ENCODE assay signal across 8 mouse cellular contexts in the genomic region with DNA sequence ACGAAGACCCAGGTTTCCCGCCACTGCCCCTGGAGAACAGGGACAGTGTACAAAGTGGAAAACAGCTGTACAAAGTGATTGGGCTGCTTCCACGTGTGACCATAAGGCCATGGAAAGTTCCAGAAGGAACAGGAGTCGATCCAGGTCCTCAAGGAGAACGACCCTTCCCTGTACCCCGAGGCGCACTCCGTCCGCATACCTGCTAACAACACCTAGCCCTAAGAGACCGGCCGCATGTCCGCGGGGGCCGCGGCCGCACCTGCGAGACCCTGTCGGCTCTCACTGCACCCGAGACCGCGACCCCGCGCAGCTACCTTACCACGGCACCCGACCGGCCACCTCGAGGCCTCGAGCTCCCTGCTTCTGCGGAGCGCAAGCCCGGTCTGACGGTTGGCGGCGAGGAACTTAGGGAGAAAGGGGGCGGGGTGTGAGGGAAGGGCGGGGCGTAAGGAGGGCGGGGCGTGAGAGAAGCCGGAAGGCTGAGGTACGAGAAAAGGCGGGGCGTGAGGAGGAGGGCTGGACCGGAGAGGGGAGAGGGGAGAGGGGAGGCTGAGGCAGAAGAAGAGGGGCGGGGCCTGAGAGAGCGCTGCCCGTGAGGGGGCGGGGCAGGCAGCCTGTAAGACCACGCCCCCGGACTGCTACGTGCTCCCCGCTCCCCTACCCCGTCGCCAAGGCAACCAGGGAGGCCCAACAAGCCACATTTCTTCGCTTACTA. TPM values are rescaled to one million over a fixed set of nuclear protein-coding genes. Genes with fewer than 3 reads are reported as not detected.
DNase-seq lines count a peak whose midpoint lies in the region; ATAC-seq lines count a peak whose summit lies in the region.

Ccdc158 (minus strand) TSS at position 413 of the 715 bp plus-strand sequence.

- H3K9ac ChIP-seq in intestine, embryonic 14.5 days (ENCODE audit: low read length): peak within 1 kb of the TSS; percentile 37; the same call in 1 of the 2 replicates

- peaks cover 6% of the 10 kb centered on the region; the same call in 1 of the 2 replicates for H3K4me1 ChIP-seq in intestine, embryonic 14.5 days (replicated peaks; ENCODE audit: control insufficient read depth, insufficient read depth, low read length)

- H3K9me3 ChIP-seq in intestine, embryonic 14.5 days (ENCODE audit: control insufficient read depth, low read length): no peaks in the 10 kb centered on the region

- peak within 1 kb of the TSS; percentile 36 for H3K4me3 ChIP-seq in intestine, embryonic 14.5 days (ENCODE audit: low read depth, low read length)

- no peaks in the 10 kb centered on the region for H3K27me3 ChIP-seq in intestine, embryonic 14.5 days (replicated peaks; ENCODE audit: control insufficient read depth, insufficient read depth, low read length)

- ATAC-seq in intestine, embryonic 14.5 days (replicated peaks; ENCODE audit: low FRiP score, low TSS enrichment, low read depth): peak; percentile 91

- peak within 1 kb of the TSS; percentile 58 for H3K4me2 ChIP-seq in intestine, embryonic 14.5 days (ENCODE audit: low read length)

- no peaks in the 10 kb centered on the region for H3K36me3 ChIP-seq in intestine, embryonic 14.5 days (ENCODE audit: control insufficient read depth, insufficient read depth, low read length)

- H3K27ac ChIP-seq in intestine, embryonic 14.5 days (ENCODE audit: low read depth): no peak within 1 kb of the TSS

- peak; percentile 98 for DNase-seq in ZHBTc4 (ENCODE audit: low read depth, low spot score)
- DNase-seq in embryo, embryonic 10 days (ENCODE audit: low spot score): peak; percentile 98
- DNase-seq in gastrocnemius, postnatal 14 days: peak; percentile 35
- peak; percentile 94 for DNase-seq in intestine, embryonic 14.5 days (ENCODE audit: low spot score)
- peak; percentile 34 to 36 for DNase-seq in left cerebral cortex, postnatal 36 days (ENCODE audit: low spot score in 2 of 2)
- DNase-seq in mesoderm, embryonic 11.5 days (ENCODE audit: low read depth, low spot score): peak; percentile 92
- peak; percentile 68 for DNase-seq in right cerebral cortex, postnatal 14 days
- peak; percentile 20 for DNase-seq in urinary bladder, postnatal 10 days (ENCODE audit: low spot score)

- intact Hi-C loops in gastrocnemius, postnatal 14 days (cut with DNase I; ENCODE audit: low total_unique reads): no loop called here
- intact Hi-C loops in left cerebral cortex, postnatal 36 days (cut with DNase I): no loop called here

- 11% methylated on average over 50 of the region's 55 CpGs for WGBS in intestine, embryonic 14.5 days

RNA-seq across cellular contexts. Expression of gene Ccdc158, which starts in this region (rescaled TPM):
- total RNA-seq in gastrocnemius, postnatal 14 days (2021): under 1 TPM; 0.08 to 0.18 TPM
- 1.3 and 1.8 TPM in 2 replicates for polyA plus RNA-seq in intestine, embryonic 14.5 days (2014; fragmentation: Nextera tagmentation; extraction: Ambion mirVana)
- under 1 TPM; 0.30 to 0.39 TPM for total RNA-seq in left cerebral cortex, postnatal 36 days (2021)

Comparison
In these comparisons a context has a peak if more than half of its experiments do, and no peak if none do; other contexts are left out.
1. Peak in DNase-seq in gastrocnemius, postnatal 14 days; RNA of the gene not detected or under 1 TPM.
2. Peak in DNase-seq in left cerebral cortex, postnatal 36 days; RNA of the gene not detected or under 1 TPM.
3. DNase-seq: peak in every context shown above with its lines; median percentile 98 in ZHBTc4; 98 in embryo, embryonic 10 days; 94 in intestine, embryonic 14.5 days; 92 in mesoderm, embryonic 11.5 days; 68 in right cerebral cortex, postnatal 14 days; 35 in gastrocnemius, postnatal 14 days; 35 in left cerebral cortex, postnatal 36 days; 20 in urinary bladder, postnatal 10 days.